Comparison of ENCODE assay signal across 8 mouse cellular contexts in genomic region chr15:25758500-25759086, GRCm38 (mm10).
DNase-seq lines count a peak whose midpoint lies in the region; ATAC-seq and TF ChIP-seq lines count a peak whose summit lies in the region.

No protein-coding gene starts in this region.

- peak overlapping the region; percentile 27 for H3K4me2 ChIP-seq in embryonic facial prominence, embryonic 14.5 days (ENCODE audit: low read depth, low read length)
- H3K4me2 ChIP-seq in lung, postnatal 0 days (replicated peaks; ENCODE audit: low read depth, low read length) = peak overlapping the region; percentile 39

- H3K9ac ChIP-seq in embryonic facial prominence, embryonic 14.5 days (ENCODE audit: low read depth, low read length) = no peak overlapping the region
- H3K9ac ChIP-seq in lung, postnatal 0 days (replicated peaks; ENCODE audit: low read depth) = no peak overlapping the region

- H3K36me3 ChIP-seq in E14TG2a.4 (ENCODE audit: insufficient read depth, low read length) = peaks cover 38% of the 10 kb centered on the region
- H3K36me3 ChIP-seq in embryonic facial prominence, embryonic 14.5 days (ENCODE audit: control insufficient read depth, insufficient read depth, low read length) = 0 out of 2 replicates have a peak, but pooled peaks cover 15% of the 10 kb centered on the region
- 0 out of 2 replicates have a peak, but pooled peaks cover 7% of the 10 kb centered on the region for H3K36me3 ChIP-seq in lung, postnatal 0 days (ENCODE audit: insufficient read depth, low read length)

- peak; percentile 74 for TF ChIP-seq EP300 in lung, postnatal 0 days (IDR thresholded peaks at IDR 0.05)

- peaks cover 66% of the 10 kb centered on the region for H3K4me1 ChIP-seq in E14TG2a.4 (replicated peaks; ENCODE audit: low read depth, low read length)
- peaks cover 22% of the 10 kb centered on the region for H3K4me1 ChIP-seq in embryonic facial prominence, embryonic 14.5 days (ENCODE audit: control insufficient read depth, insufficient read depth, low read length)
- no peaks in the 10 kb centered on the region for H3K4me1 ChIP-seq in lung, postnatal 0 days (ENCODE audit: insufficient read depth, low read depth, low read length)

- peak overlapping the region; percentile 81 for H3K4me3 ChIP-seq in E14TG2a.4 (replicated peaks; ENCODE audit: low read length)
- H3K4me3 ChIP-seq in embryonic facial prominence, embryonic 14.5 days (ENCODE audit: low read depth, low read length) = no peak overlapping the region
- H3K4me3 ChIP-seq in lung, postnatal 0 days (ENCODE audit: low read depth, low read length) = no peak overlapping the region

- ATAC-seq in embryonic facial prominence, embryonic 14.5 days (ENCODE audit: low read depth) = peak; percentile 81
- ATAC-seq in lung, postnatal 0 days = peak; percentile 95

- no peaks in the 10 kb centered on the region for H3K9me3 ChIP-seq in E14TG2a.4 (ENCODE audit: low read length)
- peaks cover 6% of the 10 kb centered on the region; the same call in 1 of the 2 replicates for H3K9me3 ChIP-seq in embryonic facial prominence, embryonic 14.5 days (ENCODE audit: control insufficient read depth, low read length)
- H3K9me3 ChIP-seq in lung, postnatal 0 days (ENCODE audit: low read length) = no peaks in the 10 kb centered on the region

- H3K27me3 ChIP-seq in E14TG2a.4 (ENCODE audit: insufficient read depth, low read length) = no peaks in the 10 kb centered on the region
- H3K27me3 ChIP-seq in embryonic facial prominence, embryonic 14.5 days (replicated peaks; ENCODE audit: control insufficient read depth, insufficient read depth, low read length) = no peaks in the 10 kb centered on the region
- no peaks in the 10 kb centered on the region for H3K27me3 ChIP-seq in lung, postnatal 0 days (replicated peaks; ENCODE audit: insufficient read depth, low read length)

- peak overlapping the region; percentile 69 for H3K27ac ChIP-seq in embryonic facial prominence, embryonic 14.5 days (replicated peaks; ENCODE audit: low read depth, low read length)
- H3K27ac ChIP-seq in lung, postnatal 0 days (ENCODE audit: low read length) = peak overlapping the region; percentile 63

- TF ChIP-seq CTCF in E14TG2a.4 (conservative IDR thresholded peaks at IDR 0.05; ENCODE audit: low read length) = no peak
- no peak; the same call in 1 of the 2 replicates for TF ChIP-seq CTCF in lung, postnatal 0 days (IDR thresholded peaks at IDR 0.05)

- WGBS in embryonic facial prominence, embryonic 14.5 days = 55% methylated on average over 15 of the region's 15 CpGs
- 52% methylated on average over 15 of the region's 15 CpGs for WGBS in lung, postnatal 0 days

- peak; percentile 83 for DNase-seq in embryonic facial prominence, embryonic 14.5 days (ENCODE audit: low spot score)
- peak; percentile 63 to 71 for DNase-seq in kidney, adult 8-10 months
- DNase-seq in lung, postnatal 0 days (ENCODE audit: low spot score) = peak; percentile 92
- DNase-seq in urinary bladder, postnatal 36 days (ENCODE audit: low spot score in 2 of 2) = peak; percentile 78 to 79
- no peak for DNase-seq in cerebellum, adult 9-10 months
- no peak for DNase-seq in testis, postnatal 14 days (ENCODE audit: low spot score)
- DNase-seq in left cerebral cortex, postnatal 4 days = no peak

- intact Hi-C loops in left cerebral cortex, postnatal 4 days (cut with DNase I) = no loop called here

Comparison
In these comparisons a context has a peak if more than half of its experiments do, and no peak if none do; other contexts are left out.
1. DNase-seq: peak in embryonic facial prominence, embryonic 14.5 days (single experiment), kidney, adult 8-10 months (2 of 2), lung, postnatal 0 days (single experiment) and urinary bladder, postnatal 36 days (2 of 2); none in cerebellum, adult 9-10 months (single experiment), testis, postnatal 14 days (single experiment) and left cerebral cortex, postnatal 4 days (single experiment).